Mouse (Mus musculus) brain, embryonic 14.5 days (tissue): Measurements from ENCODE around the gene Uchl1. TPM values are rescaled to one million over a fixed set of nuclear protein-coding genes. Genes with fewer than 3 reads are reported as not detected.
A peak's percentile ranks its signal among the peaks of the same experiment; 100 is the strongest.

Source experiments
- DNase-seq: peaks from one replicate; pipeline ENCODE4 v3.0.0-alpha.2; 2011; ENCODE audit warnings: low read depth
- CTCF ChIP-seq: fragments of 200-500 bp; IDR thresholded peaks from 2 replicates; pipeline ENCODE4 v1.5.1; 2012; ENCODE audit warnings: inconsistent platforms, mild to moderate bottlenecking, moderate library complexity, borderline replicate concordance; ENCODE audit not compliant: insufficient read depth, insufficient read length; ENCODE audit errors: extremely low read depth
- POLR2A ChIP-seq: fragments of 200-500 bp; IDR thresholded peaks from 2 replicates; pipeline ENCODE4 v1.6.1; 2012; ENCODE audit warnings: mild to moderate bottlenecking, inconsistent platforms, borderline replicate concordance; ENCODE audit not compliant: poor library complexity, insufficient read depth, insufficient read length, severe bottlenecking; ENCODE audit errors: extremely low read depth
- polyA plus RNA-seq: library from polyadenylated mRNA; depleted of rRNA; stranded (reverse); fragments of >200 nt; gene quantifications from 2 replicates; pipeline ENCODE4 v1.2.3, GENCODE M21; 2012

The Uchl1 gene
- polyA plus RNA-seq, 1 experiment: 1,464 TPM

- TF ChIP-seq POLR2A: no peak
- peak; percentile 38; the same call in 1 of the 2 replicates for TF ChIP-seq CTCF
- DNase-seq: no peak
Measured at GRCm38 (mm10) chr5:66686863-66687262, 11.0 kb downstream of the Uchl1 start.

DNA sequence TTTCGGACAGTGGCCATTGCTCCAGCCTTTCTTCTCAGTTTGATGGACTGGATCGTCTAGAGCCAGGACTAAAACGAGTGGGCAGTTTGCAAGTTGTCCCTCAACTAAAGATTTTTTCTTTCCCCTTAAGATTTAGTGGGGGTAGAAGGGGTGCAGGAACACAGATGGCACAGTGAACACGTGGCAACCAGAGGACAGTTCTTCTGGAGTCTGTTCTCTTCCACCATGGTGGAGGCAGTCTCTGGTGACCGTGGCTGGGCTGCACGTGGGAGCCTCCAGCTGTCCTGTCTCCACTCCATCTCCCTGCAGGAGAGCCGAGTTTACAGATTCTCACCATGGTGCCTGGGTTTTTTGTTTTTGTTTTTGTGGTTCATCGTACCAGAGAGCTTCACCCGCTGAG is 11.8 kb downstream of the Uchl1 start:
- DNase-seq: no peak

GRCm38 (mm10) chr5:66688286-66688685 is 12.4 kb downstream of the Uchl1 start:
- no peak for TF ChIP-seq POLR2A
- no peak for TF ChIP-seq CTCF
- no peak for DNase-seq

More for the DNA sequence above, 11.8 kb downstream of the Uchl1 start:
- no peak for TF ChIP-seq CTCF
- no peak for TF ChIP-seq POLR2A

GRCm38 (mm10) chr5:66689796-66690195 is 13.9 kb downstream of the Uchl1 start:
- no peak for DNase-seq
- no peak for TF ChIP-seq POLR2A

DNA sequence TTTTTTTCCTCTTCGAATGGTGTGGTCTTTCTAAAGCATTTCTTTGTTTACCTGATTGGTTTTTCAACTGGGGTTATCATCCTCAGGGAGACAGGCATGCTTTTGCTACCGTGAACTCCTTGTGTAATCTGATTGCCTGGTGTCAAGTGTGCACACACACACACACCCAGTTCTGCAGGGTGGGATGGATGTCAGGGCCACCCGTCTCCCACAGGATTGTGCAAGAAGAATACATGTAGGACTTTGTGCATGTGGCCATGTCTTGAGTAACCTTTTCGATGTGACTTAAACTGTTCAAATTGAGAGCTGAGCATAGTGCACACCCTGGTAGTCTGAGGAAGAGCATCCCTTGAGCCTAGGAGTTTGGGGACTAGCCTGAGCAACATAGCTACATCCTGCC is 17.3 kb downstream of the Uchl1 start:
- TF ChIP-seq CTCF (no peak), POLR2A (no peak)
- no peak for DNase-seq

- no peak for TF ChIP-seq POLR2A
- TF ChIP-seq CTCF: peak; percentile 67; the same call in 1 of the 2 replicates
- DNase-seq: peak; percentile 88
Measured at GRCm38 (mm10) chr5:66697119-66697518, 21.2 kb downstream of the Uchl1 start.

DNA sequence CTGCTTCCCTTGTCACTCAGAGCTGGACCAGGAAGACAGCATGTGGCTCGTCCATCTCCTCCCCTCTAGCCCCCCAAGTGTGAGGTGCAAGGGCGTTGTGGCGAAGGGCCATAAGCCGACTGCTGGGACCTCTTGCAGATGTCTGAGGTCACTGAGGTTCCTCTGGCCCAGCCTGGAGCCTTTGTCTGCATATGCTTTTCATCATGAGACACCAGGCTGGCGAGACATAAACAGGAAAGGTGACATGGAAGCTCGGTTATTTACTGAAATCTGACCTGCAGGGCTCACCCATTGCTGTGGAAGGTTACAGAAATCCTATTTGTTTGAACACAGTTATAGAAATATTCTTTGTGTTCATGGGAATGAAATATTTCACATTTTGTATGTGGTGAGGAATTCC is 24.0 kb downstream of the Uchl1 start:
- no peak for TF ChIP-seq POLR2A
- TF ChIP-seq CTCF: no peak
- no peak for DNase-seq

DNA sequence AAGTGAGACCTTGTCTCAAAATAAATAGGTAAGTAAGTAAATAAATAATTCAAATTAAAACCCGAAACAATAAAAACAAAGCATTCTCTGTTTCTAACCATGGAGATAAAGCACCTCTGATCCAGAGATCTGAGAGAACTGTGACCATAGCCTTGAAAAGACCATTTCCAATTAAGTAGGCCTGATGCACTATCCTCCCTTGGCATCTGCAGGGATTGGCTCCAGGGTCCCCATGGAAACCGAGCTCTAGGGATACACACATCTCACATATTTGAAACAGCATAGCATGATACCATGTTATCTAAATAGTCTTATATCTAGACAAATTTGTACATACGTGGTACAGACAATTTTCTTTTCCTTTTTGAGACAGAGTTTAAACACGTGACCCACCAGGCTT is 26.1 kb downstream of the Uchl1 start:
- TF ChIP-seq POLR2A (no peak), CTCF (no peak)
- peak; percentile 43 for DNase-seq

- TF ChIP-seq POLR2A (no peak), CTCF (no peak)
- no peak for DNase-seq
Measured at GRCm38 (mm10) chr5:66703317-66704004, 27.6 kb downstream of the Uchl1 start.

DNA sequence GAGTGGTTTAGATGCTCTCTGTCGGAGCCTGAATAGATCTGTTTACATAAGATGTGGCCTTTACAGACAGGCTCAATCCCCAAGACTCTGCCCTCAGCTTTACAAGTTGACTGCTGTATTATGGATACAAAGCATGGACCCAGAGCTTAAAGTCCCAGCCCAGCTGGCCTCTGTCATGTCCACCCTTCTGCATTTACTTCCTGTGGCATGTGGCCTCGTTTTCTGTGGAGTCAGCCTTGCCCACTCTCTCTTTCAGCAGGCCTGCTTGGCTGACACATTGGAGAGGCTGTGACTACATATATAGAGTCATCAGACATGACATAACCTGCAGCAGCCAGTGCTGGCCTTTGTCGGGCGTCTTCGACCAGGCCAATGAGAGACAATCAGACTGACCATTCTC is 32.0 kb downstream of the Uchl1 start:
- no peak for TF ChIP-seq CTCF
- TF ChIP-seq POLR2A: no peak
- no peak for DNase-seq

DNA sequence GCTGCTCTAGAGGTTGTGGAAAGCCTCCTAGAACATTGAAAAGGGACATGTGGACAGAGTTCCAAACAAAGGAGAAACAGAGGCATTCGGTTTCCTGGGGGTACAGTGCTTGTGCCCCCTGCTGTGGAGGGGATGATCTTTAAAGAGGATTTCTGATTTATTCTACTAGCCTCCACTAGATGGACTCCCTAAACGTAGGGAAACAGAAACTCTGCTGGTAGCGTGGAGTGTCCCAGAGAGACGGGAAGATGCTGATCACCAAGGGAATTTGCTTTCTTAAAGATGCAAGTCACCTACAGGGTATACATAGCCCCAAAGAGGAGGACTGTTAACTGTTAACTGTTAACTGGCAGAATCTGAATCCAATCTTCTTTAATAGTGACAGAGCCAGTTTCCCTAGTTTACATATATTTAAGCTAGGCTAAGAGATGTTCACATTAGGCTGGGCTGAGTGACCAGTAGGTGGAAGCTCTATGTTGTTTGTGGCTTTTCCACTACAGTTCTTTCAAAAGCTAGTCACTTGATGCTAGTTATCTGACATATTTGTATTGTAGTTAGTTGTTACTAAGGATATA is 34.6 kb downstream of the Uchl1 start:
- TF ChIP-seq POLR2A (no peak), CTCF (peak; percentile 51; the same call in 1 of the 2 replicates)
- peak; percentile 75 for DNase-seq

GRCm38 (mm10) chr5:66712801-66713200 is 36.9 kb downstream of the Uchl1 start:
- TF ChIP-seq POLR2A: no peak
- TF ChIP-seq CTCF: no peak
- DNase-seq: no peak
